Mouse (Mus musculus): ENCODE results near the gene Birc3.

DNA sequence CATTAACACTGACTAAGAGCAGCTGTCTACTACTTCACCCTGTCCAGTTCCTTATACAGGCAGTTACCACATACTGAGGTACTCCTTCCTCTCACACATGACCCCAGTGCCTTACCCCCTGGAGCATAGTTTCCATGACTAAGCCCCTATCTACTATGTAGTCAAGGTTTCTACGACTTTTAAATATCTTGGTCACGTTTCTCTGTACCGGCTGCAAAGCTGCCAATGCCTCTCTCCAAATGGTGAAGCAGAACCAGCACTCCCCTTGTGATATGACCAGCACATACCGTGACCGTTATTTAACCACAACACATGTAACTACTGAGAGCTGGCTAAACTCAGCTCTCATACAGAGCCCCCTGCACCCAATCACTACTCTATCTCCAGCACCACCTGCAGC is 48.1 kb downstream of the Birc3 start:
- no peak for TF ChIP-seq CTCF (IDR thresholded peaks at IDR 0.05; ENCODE audit: borderline replicate concordance, control insufficient read depth, extremely low read depth, insufficient read depth, low read length, poor library complexity)
- no peak for TF ChIP-seq POLR2A (IDR thresholded peaks at IDR 0.05; ENCODE audit: control insufficient read depth, extremely low read depth, insufficient read depth, low read length, poor library complexity)

Data from thymus, adult 2 months (tissue).